Mouse (Mus musculus): Measurements from ENCODE around the gene Kif17. TPM values are rescaled to one million over a fixed set of nuclear protein-coding genes. Genes with fewer than 3 reads are reported as not detected.

The Kif17 gene
- polyA plus RNA-seq, 1 experiment from 2014 or later, result 3.0 TPM

GRCm38 (mm10) chr4:138341393-138341792, 91.2 kb downstream of the Kif17 start:
- peaks cover 4% of the 10 kb centered on the region; the same call in 1 of the 2 replicates for H3K4me1 ChIP-seq (replicated peaks; ENCODE audit: control insufficient read depth, insufficient read depth, low read length)
- no peak overlapping the region for H3K4me2 ChIP-seq (ENCODE audit: low read depth, low read length)
- ATAC-seq (ENCODE audit: low read depth), result no peak
- no peaks in the 10 kb centered on the region for H3K36me3 ChIP-seq (ENCODE audit: control insufficient read depth, insufficient read depth, low read length)
- H3K9ac ChIP-seq (ENCODE audit: low read length), result no peak overlapping the region
- 53% methylated on average over 8 of the region's 8 CpGs for WGBS
- H3K9me3 ChIP-seq (ENCODE audit: control insufficient read depth, low read length), result no peaks in the 10 kb centered on the region
- no peak overlapping the region for H3K27ac ChIP-seq (ENCODE audit: low read length)
- no peaks in the 10 kb centered on the region for H3K27me3 ChIP-seq (ENCODE audit: control insufficient read depth, insufficient read depth, low read depth, low read length)
- H3K4me3 ChIP-seq (ENCODE audit: low read length), result no peak overlapping the region

GRCm38 (mm10) chr4:138342048-138342447, 91.8 kb downstream of the Kif17 start:
- 75% methylated on average over 7 of the region's 7 CpGs for WGBS
- H3K27me3 ChIP-seq (ENCODE audit: control insufficient read depth, insufficient read depth, low read depth, low read length), result no peaks in the 10 kb centered on the region
- no peaks in the 10 kb centered on the region for H3K36me3 ChIP-seq (ENCODE audit: control insufficient read depth, insufficient read depth, low read length)
- H3K9ac ChIP-seq (ENCODE audit: low read length), result no peak overlapping the region
- H3K4me1 ChIP-seq (replicated peaks; ENCODE audit: control insufficient read depth, insufficient read depth, low read length), result peaks cover 4% of the 10 kb centered on the region; the same call in 1 of the 2 replicates
- no peak overlapping the region for H3K4me3 ChIP-seq (ENCODE audit: low read length)
- H3K4me2 ChIP-seq (ENCODE audit: low read depth, low read length), result no peak overlapping the region
- ATAC-seq (ENCODE audit: low read depth), result no peak
- H3K9me3 ChIP-seq (ENCODE audit: control insufficient read depth, low read length), result no peaks in the 10 kb centered on the region
- no peak overlapping the region for H3K27ac ChIP-seq (ENCODE audit: low read length)

- WGBS, result 66% methylated on average over 6 of the region's 6 CpGs
- no peaks in the 10 kb centered on the region for H3K9me3 ChIP-seq (ENCODE audit: control insufficient read depth, low read length)
- no peak overlapping the region for H3K4me3 ChIP-seq (ENCODE audit: low read length)
- H3K27me3 ChIP-seq (ENCODE audit: control insufficient read depth, insufficient read depth, low read depth, low read length), result no peaks in the 10 kb centered on the region
- H3K36me3 ChIP-seq (ENCODE audit: control insufficient read depth, insufficient read depth, low read length), result no peaks in the 10 kb centered on the region
- no peak overlapping the region for H3K4me2 ChIP-seq (ENCODE audit: low read depth, low read length)
- H3K27ac ChIP-seq (ENCODE audit: low read length), result no peak overlapping the region
- H3K9ac ChIP-seq (ENCODE audit: low read length), result no peak overlapping the region
- no peak for ATAC-seq (ENCODE audit: low read depth)
- H3K4me1 ChIP-seq (replicated peaks; ENCODE audit: control insufficient read depth, insufficient read depth, low read length), result peaks cover 4% of the 10 kb centered on the region; the same call in 1 of the 2 replicates
These were observed 92.5 kb downstream of the Kif17 start for GRCm38 (mm10) chr4:138342778-138343177.

- Histone ChIP-seq H3K36me3 (ENCODE audit: control insufficient read depth, insufficient read depth, low read length) (no peaks in the 10 kb centered on the region), H3K4me3 (ENCODE audit: low read length) (no peak overlapping the region), H3K4me2 (ENCODE audit: low read depth, low read length) (no peak overlapping the region), H3K9ac (ENCODE audit: low read length) (no peak overlapping the region), H3K9me3 (ENCODE audit: control insufficient read depth, low read length) (no peaks in the 10 kb centered on the region), H3K27me3 (ENCODE audit: control insufficient read depth, insufficient read depth, low read depth, low read length) (no peaks in the 10 kb centered on the region), H3K4me1 (replicated peaks; ENCODE audit: control insufficient read depth, insufficient read depth, low read length) (peaks cover 4% of the 10 kb centered on the region; the same call in 1 of the 2 replicates), H3K27ac (ENCODE audit: low read length) (no peak overlapping the region)
- WGBS, result 53% methylated on average over 10 of the region's 10 CpGs
- ATAC-seq (ENCODE audit: low read depth), result no peak
These were observed 93.2 kb downstream of the Kif17 start for GRCm38 (mm10) chr4:138343341-138343837.

GRCm38 (mm10) chr4:138344891-138345545, 94.8 kb downstream of the Kif17 start:
- Histone ChIP-seq H3K36me3 (ENCODE audit: control insufficient read depth, insufficient read depth, low read length) (no peaks in the 10 kb centered on the region), H3K4me2 (ENCODE audit: low read depth, low read length) (no peak overlapping the region), H3K4me1 (replicated peaks; ENCODE audit: control insufficient read depth, insufficient read depth, low read length) (peaks cover 4% of the 10 kb centered on the region; the same call in 1 of the 2 replicates), H3K27me3 (ENCODE audit: control insufficient read depth, insufficient read depth, low read depth, low read length) (no peaks in the 10 kb centered on the region), H3K4me3 (ENCODE audit: low read length) (no peak overlapping the region), H3K9ac (ENCODE audit: low read length) (no peak overlapping the region), H3K27ac (ENCODE audit: low read length) (no peak overlapping the region), H3K9me3 (ENCODE audit: control insufficient read depth, low read length) (no peaks in the 10 kb centered on the region)
- 73% methylated on average over 9 of the region's 9 CpGs for WGBS
- no peak; the same call in 1 of the 2 replicates for ATAC-seq (ENCODE audit: low read depth)

- H3K4me3 ChIP-seq (ENCODE audit: low read length), result no peak overlapping the region
- no peaks in the 10 kb centered on the region for H3K27me3 ChIP-seq (ENCODE audit: control insufficient read depth, insufficient read depth, low read depth, low read length)
- H3K4me2 ChIP-seq (ENCODE audit: low read depth, low read length), result no peak overlapping the region
- no peaks in the 10 kb centered on the region for H3K9me3 ChIP-seq (ENCODE audit: control insufficient read depth, low read length)
- WGBS, result 81% methylated on average over 1 of the region's 1 CpGs
- no peak overlapping the region for H3K9ac ChIP-seq (ENCODE audit: low read length)
- H3K27ac ChIP-seq (ENCODE audit: low read length), result no peak overlapping the region
- H3K36me3 ChIP-seq (ENCODE audit: control insufficient read depth, insufficient read depth, low read length), result no peaks in the 10 kb centered on the region
- ATAC-seq (ENCODE audit: low read depth), result no peak
- H3K4me1 ChIP-seq (replicated peaks; ENCODE audit: control insufficient read depth, insufficient read depth, low read length), result peaks cover 4% of the 10 kb centered on the region; the same call in 1 of the 2 replicates
These were observed 97.0 kb downstream of the Kif17 start for GRCm38 (mm10) chr4:138347280-138347679.

- Histone ChIP-seq H3K9me3 (ENCODE audit: control insufficient read depth, low read length) (no peaks in the 10 kb centered on the region), H3K4me2 (ENCODE audit: low read depth, low read length) (no peak overlapping the region), H3K4me3 (ENCODE audit: low read length) (no peak overlapping the region), H3K27ac (ENCODE audit: low read length) (no peak overlapping the region), H3K9ac (ENCODE audit: low read length) (no peak overlapping the region), H3K4me1 (replicated peaks; ENCODE audit: control insufficient read depth, insufficient read depth, low read length) (peaks cover 4% of the 10 kb centered on the region; the same call in 1 of the 2 replicates), H3K27me3 (ENCODE audit: control insufficient read depth, insufficient read depth, low read depth, low read length) (no peaks in the 10 kb centered on the region), H3K36me3 (ENCODE audit: control insufficient read depth, insufficient read depth, low read length) (no peaks in the 10 kb centered on the region)
- no peak for ATAC-seq (ENCODE audit: low read depth)
- 60% methylated on average over 7 of the region's 7 CpGs for WGBS
These were observed 98.5 kb downstream of the Kif17 start for GRCm38 (mm10) chr4:138348716-138349115.

Small RNA genes within 50 kb of the gene (microRNA-seq; reads per million reads assigned to microRNA genes)
- gene Gm27646 (not detected), gene Mir7019 (2.0 reads per million, percentile 3 among the genes with 10 or more reads in this experiment)

Other genes with a start within 250 kb of the Kif17 start
- gene Hp1bp3, start 34.1 kb upstream of the Kif17 start, polyA plus RNA-seq (2015; fragmentation: Nextera tagmentation; extraction: Ambion mirVana), result 140 and 166 TPM in 2 replicates
- 0.20 and 0.25 TPM in 2 replicates for gene Sh2d5, start within 50 bp of the Kif17 start, polyA plus RNA-seq (2015; fragmentation: Nextera tagmentation; extraction: Ambion mirVana)
- 402 TPM in 2 replicates for gene Ddost, start 54.3 kb downstream of the Kif17 start, polyA plus RNA-seq (2015; fragmentation: Nextera tagmentation; extraction: Ambion mirVana)
- 44.1 and 49.4 TPM in 2 replicates for gene Pink1, start 75.9 kb downstream of the Kif17 start, polyA plus RNA-seq (2015; fragmentation: Nextera tagmentation; extraction: Ambion mirVana)
- gene Cda, start 117.6 kb downstream of the Kif17 start, polyA plus RNA-seq (2015; fragmentation: Nextera tagmentation; extraction: Ambion mirVana), result 19.8 and 22.8 TPM in 2 replicates
- gene Fam43b, start 146.1 kb downstream of the Kif17 start, polyA plus RNA-seq (2015; fragmentation: Nextera tagmentation; extraction: Ambion mirVana), result 0.09 TPM in 1 of 2 replicates, not detected in the other
- gene Mul1, start 184.2 kb downstream of the Kif17 start, polyA plus RNA-seq (2015; fragmentation: Nextera tagmentation; extraction: Ambion mirVana), result 16.8 and 18.2 TPM in 2 replicates
- 2.5 and 2.9 TPM in 2 replicates for gene Camk2n1, start 203.9 kb downstream of the Kif17 start, polyA plus RNA-seq (2015; fragmentation: Nextera tagmentation; extraction: Ambion mirVana)

Measured in lung, embryonic 16.5 days (tissue).